Mouse (Mus musculus) ES-E14 (cell line): ENCODE results near the gene C1ql1.

ENCODE experiments used
- CHD2 ChIP-seq: IDR thresholded peaks from 2 replicates; pipeline ENCODE4 v1.6.1; 2014; ENCODE audit warnings: mild to moderate bottlenecking, low read depth, low read length, inconsistent platforms
- HCFC1 ChIP-seq: IDR thresholded peaks from 2 replicates; pipeline ENCODE4 v1.6.1; 2012; ENCODE audit warnings: low read length, inconsistent platforms, borderline replicate concordance; ENCODE audit not compliant: insufficient read depth
- MAFK ChIP-seq: IDR thresholded peaks from 2 replicates; pipeline ENCODE4 v1.6.1; 2014; ENCODE audit warnings: mild to moderate bottlenecking, low read depth, low read length, inconsistent platforms; ENCODE audit not compliant: insufficient read depth
- ZC3H11A ChIP-seq: IDR thresholded peaks from 2 replicates; pipeline ENCODE4 v1.6.1; 2012; ENCODE audit warnings: low read depth, mild to moderate bottlenecking, inconsistent platforms, low read length, borderline replicate concordance
- ZNF384 ChIP-seq: IDR thresholded peaks from 2 replicates; pipeline ENCODE4 v1.6.1; 2012; ENCODE audit warnings: low read depth, low read length, inconsistent platforms

GRCm38 (mm10) chr11:102948043-102948961 lies 1.8 kb upstream of the C1ql1 start:
- no peak for TF ChIP-seq ZNF384
- TF ChIP-seq MAFK = no peak
- no peak for TF ChIP-seq ZC3H11A
- TF ChIP-seq CHD2 = no peak
- no peak for TF ChIP-seq HCFC1
